20 mouse cellular contexts compared by ENCODE assay signal in genomic region chr5:35731006-35731405, GRCm38 (mm10). TPM values are rescaled to one million over a fixed set of nuclear protein-coding genes. Genes with fewer than 3 reads are reported as not detected.
DNase-seq lines count a peak whose midpoint lies in the region; ATAC-seq and TF ChIP-seq lines count a peak whose summit lies in the region.
"Had no signal": no experiment of that assay in that cellular context is flagged by ENCODE, and none has a peak within 500 bp of the region (broad histone marks: within the 10 kb centered on the region; RNA-seq: fewer than 3 reads in every experiment).

No protein-coding gene starts in this region.

- 78% methylated on average over 4 of the region's 4 CpGs for WGBS in heart, embryonic 10.5 days
- 71% methylated on average over 4 of the region's 4 CpGs for WGBS in kidney, adult 2 months
- WGBS in lung, embryonic 15.5 days: 77% methylated on average over 4 of the region's 4 CpGs
- WGBS in lung, adult 2 months: 56% methylated on average over 4 of the region's 4 CpGs

- no peak for ATAC-seq in lung, embryonic 15.5 days (ENCODE audit: borderline replicate concordance, extremely low read depth, low FRiP score, low TSS enrichment)
- ATAC-seq: forebrain, embryonic 15.5 days; hindbrain, postnatal 0 days; intestine, embryonic 16.5 days; midbrain, embryonic 16.5 days had no signal

- no peak overlapping the region for H3K4me2 ChIP-seq in lung, embryonic 15.5 days
- H3K4me2 ChIP-seq: forebrain, embryonic 15.5 days; liver, embryonic 15.5 days had no signal

- 0 out of 2 replicates have a peak overlapping the region, but pooled peaks have one; percentile 11 for H3K27ac ChIP-seq in heart, embryonic 10.5 days
- peak overlapping the region; percentile 91; the same call in 1 of the 2 replicates for H3K27ac ChIP-seq in kidney, adult 2 months (ENCODE audit: insufficient read depth, low read depth, low read length)
- H3K27ac ChIP-seq in lung, embryonic 15.5 days: peak overlapping the region; percentile 51; the same call in 1 of the 2 replicates
- peak overlapping the region; percentile 82 for H3K27ac ChIP-seq in brown adipose tissue, adult 24 weeks (replicated peaks; ENCODE audit: low read depth, low read length)
- H3K27ac ChIP-seq: forebrain, embryonic 15.5 days; hindbrain, postnatal 0 days; left cerebral cortex, adult 2 months; liver, embryonic 15.5 days; macrophage had no signal

- no peaks in the 10 kb centered on the region for H3K36me3 ChIP-seq in heart, embryonic 10.5 days
- H3K36me3 ChIP-seq in kidney, adult 2 months (ENCODE audit: control insufficient read depth, insufficient read depth, low read length): no peaks in the 10 kb centered on the region
- no peaks in the 10 kb centered on the region for H3K36me3 ChIP-seq in lung, embryonic 15.5 days
- H3K36me3 ChIP-seq: forebrain, embryonic 15.5 days; liver, embryonic 15.5 days had no signal

- no peak overlapping the region for H3K4me3 ChIP-seq in heart, embryonic 10.5 days
- no peak overlapping the region for H3K4me3 ChIP-seq in kidney, adult 2 months (ENCODE audit: insufficient read depth, low read depth, low read length)
- no peak overlapping the region for H3K4me3 ChIP-seq in lung, embryonic 15.5 days
- no peak overlapping the region for H3K4me3 ChIP-seq in lung, adult 2 months (replicated peaks; ENCODE audit: extremely low read depth, low read depth, low read length)
- H3K4me3 ChIP-seq in brown adipose tissue, adult 24 weeks (ENCODE audit: insufficient read depth, low read depth, low read length): no peak overlapping the region
- H3K4me3 ChIP-seq: forebrain, embryonic 15.5 days; left cerebral cortex, adult 2 months; liver, embryonic 15.5 days had no signal

- no peak for DNase-seq in heart, embryonic 10.5 days (ENCODE audit: low spot score)
- DNase-seq in heart, adult 8-10 months (ENCODE audit: low spot score): no peak
- DNase-seq in kidney, adult 2 months: peak; percentile 63
- DNase-seq in kidney, adult 11 months: no peak
- no peak for DNase-seq in lung, adult 2 months
- DNase-seq in testis, postnatal 14 days (ENCODE audit: low spot score): no peak
- DNase-seq: adrenal gland, postnatal 25 days; cerebellum, adult 9-10 months; gastrocnemius, postnatal 14 days; thymus, adult 2 months; thymus, postnatal 4 days had no signal

- TF ChIP-seq POLR2A in kidney, adult 2 months (IDR thresholded peaks at IDR 0.05; ENCODE audit: low read depth, low read length): no peak
- no peak for TF ChIP-seq POLR2A in lung, adult 2 months (IDR thresholded peaks at IDR 0.05; ENCODE audit: borderline replicate concordance, extremely low read depth, low read depth, low read length)

- H3K4me1 ChIP-seq in heart, embryonic 10.5 days: peaks cover 25% of the 10 kb centered on the region
- peaks cover 73% of the 10 kb centered on the region for H3K4me1 ChIP-seq in kidney, adult 2 months (ENCODE audit: control insufficient read depth, insufficient read depth, low read length)
- H3K4me1 ChIP-seq in lung, embryonic 15.5 days: peaks cover 25% of the 10 kb centered on the region
- peaks cover 17% of the 10 kb centered on the region for H3K4me1 ChIP-seq in lung, adult 2 months (ENCODE audit: control insufficient read depth, insufficient read depth, low read length)
- H3K4me1 ChIP-seq in brown adipose tissue, adult 24 weeks (ENCODE audit: control insufficient read depth, insufficient read depth, insufficient read length, low read length): peaks cover 19% of the 10 kb centered on the region
- H3K4me1 ChIP-seq: forebrain, embryonic 15.5 days had no signal

- peaks cover 4% of the 10 kb centered on the region; the same call in 1 of the 2 replicates for H3K27me3 ChIP-seq in heart, embryonic 10.5 days (ENCODE audit: insufficient read depth, poor library complexity, severe bottlenecking)
- H3K27me3 ChIP-seq in kidney, adult 2 months (replicated peaks; ENCODE audit: control insufficient read depth, insufficient read depth, low read length): no peaks in the 10 kb centered on the region
- no peaks in the 10 kb centered on the region for H3K27me3 ChIP-seq in lung, embryonic 15.5 days
- H3K27me3 ChIP-seq: forebrain, embryonic 15.5 days had no signal

- no peaks in the 10 kb centered on the region for H3K9me3 ChIP-seq in heart, embryonic 10.5 days
- H3K9me3 ChIP-seq in lung, embryonic 15.5 days: no peaks in the 10 kb centered on the region
- H3K9me3 ChIP-seq: forebrain, embryonic 15.5 days; liver, embryonic 15.5 days had no signal

- no peak overlapping the region for H3K9ac ChIP-seq in lung, embryonic 15.5 days
- H3K9ac ChIP-seq: forebrain, embryonic 15.5 days; liver, embryonic 15.5 days had no signal

- no peak for TF ChIP-seq CTCF in kidney, adult 2 months (conservative IDR thresholded peaks at IDR 0.05; ENCODE audit: insufficient read depth, insufficient read length, low read depth, low read length)
- no peak for TF ChIP-seq CTCF in lung, adult 2 months (IDR thresholded peaks at IDR 0.05; ENCODE audit: insufficient read depth, low read length)

RNA-seq across cellular contexts. Expression of gene Sh3tc1, which starts 8.8 kb away (rescaled TPM):
- polyA plus RNA-seq in heart, embryonic 10.5 days (2016; fragmentation: Nextera tagmentation; extraction: Ambion mirVana): 7.8 and 13.1 TPM in 2 replicates
- 1 to 10 TPM; 6.5 to 9.1 (median 7.9) TPM for total RNA-seq in heart, adult 8-10 months (2022)
- 35.1 and 40.1 TPM in 2 replicates for polyA plus RNA-seq in kidney, adult 2 months (2012; rRNA removed)
- polyA plus RNA-seq in lung, embryonic 15.5 days (2015; fragmentation: Nextera tagmentation; extraction: Ambion mirVana): 11.0 and 11.6 TPM in 2 replicates
- 38.3 and 39.4 TPM in 2 replicates for polyA plus RNA-seq in lung, adult 2 months (2012; rRNA removed)
- 16.6 and 17.9 TPM in 2 replicates for polyA plus RNA-seq in brown adipose tissue, adult 24 weeks (2012; ENCODE audit: insufficient read depth, insufficient read length, missing spikeins)

RNA-seq across cellular contexts. Expression of gene Ablim2, which starts 26.7 kb away (rescaled TPM):
- 1.7 and 2.6 TPM in 2 replicates for polyA plus RNA-seq in heart, embryonic 10.5 days (2016; fragmentation: Nextera tagmentation; extraction: Ambion mirVana)
- total RNA-seq in heart, adult 8-10 months (2022): 10 to 100 TPM; 18.5 to 28.5 (median 20.9) TPM
- polyA plus RNA-seq in kidney, adult 2 months (2012; rRNA removed): 5.8 and 7.5 TPM in 2 replicates
- 0.27 and 0.62 TPM in 2 replicates for polyA plus RNA-seq in lung, embryonic 15.5 days (2015; fragmentation: Nextera tagmentation; extraction: Ambion mirVana)
- 12.9 and 16.9 TPM in 2 replicates for polyA plus RNA-seq in lung, adult 2 months (2012; rRNA removed)
- 4.6 and 7.5 TPM in 2 replicates for polyA plus RNA-seq in brown adipose tissue, adult 24 weeks (2012; ENCODE audit: insufficient read depth, insufficient read length, missing spikeins)

RNA-seq across cellular contexts. Expression of gene Htra3, which starts 51.4 kb away (rescaled TPM):
- polyA plus RNA-seq in heart, embryonic 10.5 days (2016; fragmentation: Nextera tagmentation; extraction: Ambion mirVana): 4.6 and 7.2 TPM in 2 replicates
- total RNA-seq in heart, adult 8-10 months (2022): 10 to 100 TPM; 70.4 to 85.8 (median 82.5) TPM
- 9.8 and 12.4 TPM in 2 replicates for polyA plus RNA-seq in kidney, adult 2 months (2012; rRNA removed)
- polyA plus RNA-seq in lung, embryonic 15.5 days (2015; fragmentation: Nextera tagmentation; extraction: Ambion mirVana): 26.0 and 29.2 TPM in 2 replicates
- polyA plus RNA-seq in lung, adult 2 months (2012; rRNA removed): 59.4 and 80.1 TPM in 2 replicates
- polyA plus RNA-seq in brown adipose tissue, adult 24 weeks (2012; ENCODE audit: insufficient read depth, insufficient read length, missing spikeins): 60.4 and 62.3 TPM in 2 replicates

Comparison
In these comparisons a context has a peak if more than half of its experiments do, and no peak if none do; other contexts are left out.
1. H3K27ac ChIP-seq: peak in every context shown above with its lines; median percentile 91 in kidney, adult 2 months; 82 in brown adipose tissue, adult 24 weeks; 51 in lung, embryonic 15.5 days; 11 in heart, embryonic 10.5 days.